Mouse (Mus musculus) thymus, adult 2 months (tissue): ENCODE measurements around the gene Anxa5.

Source experiments
- CTCF ChIP-seq: fragments of 200-500 bp; IDR thresholded peaks from 2 replicates; pipeline ENCODE4 v1.5.1; 2012; ENCODE audit warnings: mild to moderate bottlenecking, control low read depth, low read length, moderate library complexity, borderline replicate concordance; ENCODE audit not compliant: control insufficient read depth, poor library complexity, insufficient read depth; ENCODE audit errors: extremely low read depth
- POLR2A ChIP-seq: fragments of 200-500 bp; IDR thresholded peaks from 2 replicates; pipeline ENCODE4 v1.6.1; 2012; ENCODE audit warnings: mild to moderate bottlenecking, low read length, control low read depth, moderate library complexity; ENCODE audit not compliant: control insufficient read depth, poor library complexity, insufficient read depth; ENCODE audit errors: extremely low read depth

DNA sequence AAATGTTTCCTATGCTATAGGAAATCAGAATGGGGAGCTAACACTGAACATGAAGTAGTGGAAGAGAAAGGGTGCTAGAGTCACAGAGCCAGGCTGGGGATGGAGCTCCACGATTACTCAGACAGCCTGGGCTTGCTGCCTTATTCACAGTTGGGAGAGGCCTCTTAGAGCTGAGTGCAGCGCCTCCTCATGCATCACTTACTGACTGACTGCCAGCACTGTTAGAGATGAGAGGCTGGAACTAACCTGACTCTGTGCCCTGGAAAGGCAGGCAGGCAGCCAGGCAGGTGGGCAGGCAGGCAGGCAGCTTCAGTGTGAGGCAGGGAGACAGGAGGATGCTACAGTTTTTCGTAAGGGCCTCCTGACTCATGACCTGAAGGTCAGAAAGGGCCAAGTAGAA, 20.1 kb downstream of the Anxa5 start:
- TF ChIP-seq CTCF (no peak), POLR2A (no peak)
